Mouse (Mus musculus): ENCODE data around the gene Nkd2.

Gene Nkd2

DNA sequence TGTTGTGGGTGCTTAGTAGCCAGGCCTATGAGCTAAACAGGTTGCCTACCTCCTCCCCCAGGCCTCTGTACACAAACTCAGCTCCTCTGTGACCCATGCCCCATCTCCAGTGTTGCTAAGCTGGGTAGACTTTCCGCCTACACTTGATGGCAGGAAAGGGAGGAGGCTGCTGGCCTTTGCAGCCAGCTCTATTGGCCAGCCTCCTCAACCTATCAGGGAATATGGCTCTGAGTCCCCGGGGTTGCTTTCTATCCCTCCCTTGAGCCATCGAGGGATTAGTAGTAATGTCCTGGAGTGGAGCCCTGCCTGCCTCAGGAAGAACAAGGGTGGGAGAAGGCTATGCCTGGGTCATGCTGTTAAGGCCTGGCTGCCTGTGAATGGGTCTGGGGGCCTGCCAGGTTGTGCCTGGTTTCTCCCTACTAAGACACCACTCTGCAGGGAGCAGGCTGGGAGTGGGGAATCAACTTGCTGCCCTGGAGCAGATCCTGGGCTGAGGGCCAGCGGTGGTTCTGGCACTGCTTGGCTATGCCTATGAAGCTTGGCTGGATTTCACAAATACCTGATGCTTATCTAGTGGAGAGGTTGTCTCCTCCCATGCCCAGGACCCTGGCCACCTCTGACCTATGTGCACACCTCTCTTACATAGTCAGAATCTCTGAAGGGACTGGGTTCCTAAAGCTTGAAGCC lies 73.8 kb downstream of the Nkd2 start:
- no peak for TF ChIP-seq NANOG (IDR thresholded peaks at IDR 0.05; ENCODE audit: borderline replicate concordance, low read length)
- TF ChIP-seq CTCF (conservative IDR thresholded peaks at IDR 0.05; ENCODE audit: low read length), result no peak
- no peak for TF ChIP-seq POU5F1 (IDR thresholded peaks at IDR 0.05; ENCODE audit: borderline replicate concordance, low read length)
- Histone ChIP-seq H3K4me1 (replicated peaks; ENCODE audit: low read depth, low read length) (peaks cover 95% of the 10 kb centered on the region), H3K36me3 (ENCODE audit: insufficient read depth, low read length) (peaks cover 90% of the 10 kb centered on the region), H3K27me3 (ENCODE audit: insufficient read depth, low read length) (no peaks in the 10 kb centered on the region), H3K9me3 (ENCODE audit: low read length) (no peaks in the 10 kb centered on the region), H3K4me3 (replicated peaks; ENCODE audit: low read length) (no peak overlapping the region; the same call in 1 of the 2 replicates)

DNA sequence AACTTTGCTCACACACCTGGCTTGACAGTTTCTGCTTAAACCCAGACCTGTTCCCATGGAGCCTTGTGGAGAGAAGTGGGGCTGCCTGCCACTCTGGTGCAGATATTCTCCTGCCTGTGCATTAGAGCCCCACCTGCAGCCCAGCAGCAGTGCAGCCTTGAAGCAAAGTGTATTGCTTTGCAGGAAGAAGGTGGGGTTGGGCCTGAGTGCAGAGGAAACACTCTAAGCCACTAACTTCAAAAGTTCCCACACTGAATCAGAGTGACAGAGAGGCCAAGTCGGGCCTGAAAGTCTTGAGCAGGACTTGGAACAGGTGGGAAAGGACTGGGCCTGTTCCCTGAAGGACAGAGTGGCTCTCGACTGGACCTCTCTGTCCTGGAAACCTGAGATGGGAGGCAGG lies 74.8 kb downstream of the Nkd2 start:
- Histone ChIP-seq H3K27me3 (ENCODE audit: insufficient read depth, low read length) (no peaks in the 10 kb centered on the region), H3K36me3 (ENCODE audit: insufficient read depth, low read length) (peaks cover 94% of the 10 kb centered on the region), H3K9me3 (ENCODE audit: low read length) (no peaks in the 10 kb centered on the region), H3K4me3 (replicated peaks; ENCODE audit: low read length) (no peak overlapping the region), H3K4me1 (replicated peaks; ENCODE audit: low read depth, low read length) (peaks cover 97% of the 10 kb centered on the region)
- TF ChIP-seq POU5F1 (IDR thresholded peaks at IDR 0.05; ENCODE audit: borderline replicate concordance, low read length) (no peak), NANOG (IDR thresholded peaks at IDR 0.05; ENCODE audit: borderline replicate concordance, low read length) (no peak), CTCF (conservative IDR thresholded peaks at IDR 0.05; ENCODE audit: low read length) (no peak)

DNA sequence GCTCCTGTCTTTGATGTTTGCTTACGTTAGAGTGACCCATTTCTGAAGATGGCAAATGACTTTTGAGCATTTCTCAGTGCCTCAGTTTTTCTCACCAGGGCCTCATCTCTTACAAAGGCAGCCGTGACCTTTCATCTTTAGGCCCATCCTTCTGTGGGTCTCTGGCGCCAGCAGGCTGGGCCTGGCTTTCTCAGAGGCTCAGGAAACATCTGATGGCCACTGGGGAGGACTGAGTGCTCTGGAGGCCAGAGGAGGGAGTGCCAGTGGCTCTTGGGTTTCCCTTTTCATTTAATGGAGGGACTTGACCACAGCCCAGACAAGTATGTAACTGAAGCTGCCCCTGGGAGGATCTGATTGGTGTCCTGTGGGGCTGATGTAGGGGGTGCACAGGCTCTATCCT lies 76.3 kb downstream of the Nkd2 start:
- TF ChIP-seq NANOG (IDR thresholded peaks at IDR 0.05; ENCODE audit: borderline replicate concordance, low read length) (no peak), CTCF (conservative IDR thresholded peaks at IDR 0.05; ENCODE audit: low read length) (no peak), POU5F1 (IDR thresholded peaks at IDR 0.05; ENCODE audit: borderline replicate concordance, low read length) (no peak)
- Histone ChIP-seq H3K4me1 (replicated peaks; ENCODE audit: low read depth, low read length) (peaks cover 100% of the 10 kb centered on the region), H3K27me3 (ENCODE audit: insufficient read depth, low read length) (no peaks in the 10 kb centered on the region), H3K36me3 (ENCODE audit: insufficient read depth, low read length) (peaks cover 98% of the 10 kb centered on the region), H3K4me3 (replicated peaks; ENCODE audit: low read length) (0 out of 2 replicates have a peak overlapping the region, but pooled peaks have one; percentile 1), H3K9me3 (ENCODE audit: low read length) (no peaks in the 10 kb centered on the region)

DNA sequence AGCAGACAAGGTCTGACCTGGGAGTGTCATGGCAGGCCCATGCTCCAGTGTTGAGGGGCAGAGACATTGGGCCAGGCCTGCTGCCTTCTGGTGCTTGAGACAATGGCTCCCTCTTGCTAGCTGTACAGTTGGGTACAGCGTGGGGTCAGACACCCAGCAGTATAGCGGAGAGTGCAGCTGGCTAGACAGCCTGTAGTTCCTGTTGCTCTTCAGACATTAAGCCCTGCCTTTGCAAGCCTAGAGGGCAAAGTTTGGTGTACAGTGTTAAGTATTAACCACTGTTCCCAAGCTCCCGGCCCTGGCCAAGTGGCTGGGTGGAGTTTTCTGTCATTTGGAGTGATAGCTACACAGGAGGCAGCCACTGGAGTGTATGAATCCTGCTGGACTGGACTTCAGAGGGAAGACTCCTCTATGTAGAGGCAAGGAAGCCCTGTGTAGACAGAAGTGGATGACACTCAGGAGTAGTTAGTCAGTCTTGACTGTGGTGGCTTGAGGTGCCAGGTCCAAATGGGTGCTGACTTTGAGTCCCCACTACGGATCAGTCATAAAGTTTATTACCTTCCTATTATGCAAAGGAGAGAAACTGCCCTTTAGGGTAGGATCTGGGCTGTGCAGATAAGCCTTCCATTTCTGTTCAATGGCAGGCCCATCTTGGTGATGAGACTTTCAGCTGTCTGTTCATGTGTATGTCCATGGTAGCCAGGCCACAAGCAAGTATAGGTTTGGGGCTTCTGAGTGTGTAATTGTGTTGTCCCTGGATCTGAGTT lies 77.3 kb downstream of the Nkd2 start:
- no peaks in the 10 kb centered on the region for H3K9me3 ChIP-seq (ENCODE audit: low read length)
- TF ChIP-seq POU5F1 (IDR thresholded peaks at IDR 0.05; ENCODE audit: borderline replicate concordance, low read length) (no peak), CTCF (conservative IDR thresholded peaks at IDR 0.05; ENCODE audit: low read length) (no peak), NANOG (IDR thresholded peaks at IDR 0.05; ENCODE audit: borderline replicate concordance, low read length) (no peak)

More for the DNA sequence above, 77.3 kb downstream of the Nkd2 start:
- no peaks in the 10 kb centered on the region for H3K27me3 ChIP-seq (ENCODE audit: insufficient read depth, low read length)
- peaks cover 100% of the 10 kb centered on the region for H3K4me1 ChIP-seq (replicated peaks; ENCODE audit: low read depth, low read length)
- peaks cover 97% of the 10 kb centered on the region for H3K36me3 ChIP-seq (ENCODE audit: insufficient read depth, low read length)
- H3K4me3 ChIP-seq (replicated peaks; ENCODE audit: low read length), result peak overlapping the region; percentile 46; the same call in 1 of the 2 replicates
